Mouse (Mus musculus): ENCODE measurements around the gene Nemf.
A peak's percentile ranks its signal among the peaks of the same experiment; 100 is the strongest.

Nemf gene

DNA sequence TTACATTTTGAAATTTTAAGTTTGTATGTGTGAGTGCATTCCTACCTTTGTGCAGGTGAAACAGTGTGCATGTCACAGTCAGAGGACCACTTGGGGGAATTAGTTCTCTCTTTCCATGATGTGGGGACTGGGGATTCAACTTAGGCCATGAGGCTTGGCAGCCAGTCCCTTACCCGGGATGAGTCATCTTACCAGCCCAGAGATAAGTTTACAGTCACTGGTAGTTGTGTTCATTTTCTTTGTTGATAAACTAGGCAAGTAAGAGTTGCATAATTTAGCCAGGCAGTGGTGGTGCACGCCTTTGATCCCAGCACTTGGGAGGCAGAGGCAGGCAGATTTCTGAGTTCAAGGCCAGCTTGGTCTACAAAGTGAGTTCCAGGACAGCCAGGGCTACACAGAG, 52.9 kb downstream of the Nemf start:
- no peak for DNase-seq (ENCODE audit: low read depth, low spot score)

GRCm38 (mm10) chr12:69302171-69302570, 54.8 kb downstream of the Nemf start:
- no peak for DNase-seq (ENCODE audit: low read depth, low spot score)

GRCm38 (mm10) chr12:69300391-69300790, 56.6 kb downstream of the Nemf start:
- DNase-seq (ENCODE audit: low read depth, low spot score): no peak

- DNase-seq (ENCODE audit: low read depth, low spot score): no peak
These were observed 57.1 kb downstream of the Nemf start for GRCm38 (mm10) chr12:69299831-69300230.

GRCm38 (mm10) chr12:69299231-69299630, 57.7 kb downstream of the Nemf start:
- DNase-seq (ENCODE audit: low read depth, low spot score): no peak

GRCm38 (mm10) chr12:69298281-69298680, 58.7 kb downstream of the Nemf start:
- no peak for DNase-seq (ENCODE audit: low read depth, low spot score)

DNA sequence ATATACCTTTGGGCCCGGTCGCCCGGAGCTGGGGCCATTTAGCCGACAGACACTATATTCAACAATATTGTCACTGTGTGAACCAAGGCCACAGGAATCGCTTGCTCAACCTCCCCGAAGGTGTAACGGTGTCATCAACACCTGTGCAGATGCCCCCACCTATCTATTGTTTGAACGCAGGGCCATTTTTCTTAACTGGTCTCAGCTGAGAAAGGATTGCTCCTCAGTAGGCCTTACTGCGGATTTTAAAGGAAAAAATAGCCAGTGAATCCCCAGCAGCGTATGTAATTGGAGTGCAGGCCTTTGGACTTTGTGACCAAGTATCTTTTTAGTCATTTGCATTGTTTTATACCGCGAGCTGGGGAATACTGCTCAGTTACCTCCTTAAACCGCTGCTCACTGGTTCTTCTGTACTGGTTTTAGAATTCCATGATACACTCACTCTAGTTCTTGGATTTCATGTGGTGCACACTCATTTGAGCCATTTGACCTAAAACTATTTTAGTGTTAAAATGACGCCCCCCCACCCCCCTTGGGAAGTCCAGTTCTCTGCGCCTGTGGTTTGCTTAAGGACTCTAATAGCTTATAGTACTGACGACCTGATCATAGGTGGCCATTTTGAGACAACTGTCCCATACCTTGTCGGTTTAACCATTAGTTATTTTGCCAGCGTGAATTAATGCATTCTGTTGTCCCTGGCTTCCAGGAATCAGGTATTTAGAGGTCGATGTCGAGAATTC, 59.4 kb downstream of the Nemf start:
- no peak for DNase-seq (ENCODE audit: low read depth, low spot score)

GRCm38 (mm10) chr12:69296511-69297410, 60.2 kb downstream of the Nemf start, which contains the start of gene Klhdc2:
Gene Klhdc2, plus strand, starts transcription at chr12:69296681.
- peak; percentile 92 for DNase-seq (ENCODE audit: low read depth, low spot score)

GRCm38 (mm10) chr12:69295651-69296050, 61.3 kb downstream of the Nemf start:
- DNase-seq (ENCODE audit: low read depth, low spot score): peak; percentile 27

DNA sequence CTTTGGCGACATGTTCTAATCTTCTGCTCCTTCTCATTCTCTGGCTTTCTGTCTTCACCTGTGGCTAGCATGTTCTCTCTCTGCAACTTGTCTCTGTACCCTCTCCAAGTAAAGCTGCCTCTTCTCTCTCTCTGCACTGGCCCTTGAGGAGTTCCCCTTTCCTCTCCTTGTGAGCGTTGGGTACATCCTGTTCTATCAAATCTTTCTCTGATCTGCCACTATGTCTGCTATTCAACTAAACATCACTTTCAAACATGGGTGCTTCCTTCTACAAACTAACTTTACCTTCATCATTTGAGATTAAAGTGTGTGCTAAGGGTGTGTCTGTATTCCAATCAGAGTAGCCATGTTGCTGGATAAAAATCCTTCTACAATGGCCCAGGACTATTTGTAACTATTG, 62.0 kb downstream of the Nemf start:
- no peak for DNase-seq (ENCODE audit: low read depth, low spot score)

GRCm38 (mm10) chr12:69293815-69294214, 63.1 kb downstream of the Nemf start:
- no peak for DNase-seq (ENCODE audit: low read depth, low spot score)

GRCm38 (mm10) chr12:69292401-69292800, 64.6 kb downstream of the Nemf start:
- no peak for DNase-seq (ENCODE audit: low read depth, low spot score)

DNA sequence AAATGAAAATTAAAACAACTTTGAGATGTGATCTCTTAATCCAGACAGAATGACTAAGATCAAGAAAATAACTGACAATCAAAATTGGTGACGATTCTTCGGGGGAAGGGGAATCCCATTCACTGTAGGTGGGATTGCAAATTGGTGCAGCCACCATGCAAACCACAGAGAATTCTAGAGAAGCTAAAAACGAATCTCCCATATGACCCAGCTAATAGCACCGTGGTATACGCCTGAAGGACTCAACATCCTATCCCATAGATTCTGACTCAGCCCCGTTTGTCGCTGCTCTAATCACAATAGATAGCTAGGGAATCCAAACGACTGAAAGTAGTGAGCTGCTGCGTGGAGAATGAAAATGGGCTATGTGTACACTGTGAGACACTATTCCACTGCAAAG, 68.3 kb downstream of the Nemf start:
- DNase-seq (ENCODE audit: low read depth, low spot score): no peak

DNA sequence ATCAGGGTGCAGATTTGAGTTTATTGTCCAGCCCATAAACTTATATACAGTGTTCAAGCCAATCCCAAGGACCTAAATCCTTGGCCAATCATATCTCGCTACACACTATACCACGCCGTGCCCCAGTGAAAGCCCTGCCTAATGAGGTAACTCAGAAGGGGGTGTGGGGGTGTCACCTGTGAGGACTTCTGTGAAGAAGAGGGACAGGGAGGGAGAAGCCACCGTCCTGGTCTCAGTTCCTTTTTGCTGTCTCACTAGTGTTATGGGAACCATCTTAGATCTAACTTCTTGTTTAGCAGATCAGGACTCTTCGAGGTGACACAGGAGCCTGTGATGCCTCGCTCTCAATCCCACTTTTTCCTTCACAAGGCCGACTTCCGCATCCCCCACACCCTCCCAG, 69.4 kb downstream of the Nemf start:
- peak; percentile 65 for DNase-seq (ENCODE audit: low read depth, low spot score)

DNA sequence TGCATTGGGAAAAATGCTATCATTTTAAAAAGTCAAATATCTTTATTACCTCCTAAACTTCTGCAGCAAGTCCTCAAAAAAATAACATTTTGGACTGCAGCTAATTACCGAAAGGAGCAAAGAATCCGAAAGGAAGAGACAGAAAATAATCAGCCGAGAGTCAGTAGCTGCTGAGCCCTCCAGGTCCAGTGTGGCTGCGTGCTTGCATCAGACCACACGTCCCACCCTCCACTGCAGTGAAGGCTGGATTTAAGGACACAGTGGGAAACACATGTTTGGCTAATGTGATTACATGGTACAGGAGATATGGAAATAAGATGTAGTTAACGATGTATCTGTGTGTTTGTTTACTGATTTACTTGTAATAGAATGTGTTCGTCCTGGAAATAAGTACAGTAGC, 73.8 kb downstream of the Nemf start:
- DNase-seq (ENCODE audit: low read depth, low spot score): no peak

DNA sequence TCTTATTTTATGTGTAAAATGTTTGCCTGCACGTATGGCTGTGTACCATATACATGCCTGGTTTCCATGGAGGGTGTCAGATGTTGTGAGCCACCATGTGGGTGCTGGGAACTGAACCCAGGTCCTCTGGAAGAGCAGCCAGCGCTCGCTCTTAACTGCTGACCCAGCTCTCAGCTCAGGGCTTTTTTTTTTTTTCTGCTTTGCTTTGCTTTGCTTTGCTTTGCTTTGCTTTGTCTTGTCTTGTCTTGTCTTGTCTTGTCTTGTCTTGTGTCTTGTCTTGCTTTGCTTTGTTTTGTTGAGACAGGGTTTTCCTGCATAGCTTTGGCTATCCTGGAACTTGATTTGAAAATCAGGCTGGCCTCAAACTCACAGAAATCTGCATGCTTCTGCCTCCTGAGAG, 76.0 kb downstream of the Nemf start:
- no peak for DNase-seq (ENCODE audit: low read depth, low spot score)

DNA sequence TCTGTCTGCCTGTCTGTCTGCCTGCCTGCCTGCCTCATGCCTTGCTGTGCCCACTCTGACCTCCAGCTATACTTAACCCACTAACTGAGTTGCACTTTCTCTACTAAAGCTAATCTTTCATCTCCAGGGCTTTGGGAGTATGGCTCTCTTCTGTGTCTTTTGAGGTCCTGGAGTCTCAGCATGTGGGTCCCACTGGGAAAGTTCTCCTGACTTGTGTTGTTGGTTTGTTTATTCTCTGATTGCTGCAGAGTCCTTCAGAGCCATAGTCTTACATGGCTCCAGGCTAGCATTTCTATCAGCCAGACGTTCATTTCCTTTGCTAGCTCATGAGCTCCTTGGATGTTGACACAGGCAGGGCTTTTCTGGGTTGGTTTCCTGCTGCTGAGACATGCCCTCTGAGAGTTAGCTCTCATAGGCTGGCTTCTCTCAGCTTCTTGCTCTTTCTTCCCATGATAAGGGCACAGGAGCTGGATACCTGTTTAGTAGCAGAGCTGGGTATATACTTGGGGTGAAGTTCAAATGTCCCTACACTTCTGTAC, 77.0 kb downstream of the Nemf start:
- no peak for DNase-seq (ENCODE audit: low read depth, low spot score)

DNA sequence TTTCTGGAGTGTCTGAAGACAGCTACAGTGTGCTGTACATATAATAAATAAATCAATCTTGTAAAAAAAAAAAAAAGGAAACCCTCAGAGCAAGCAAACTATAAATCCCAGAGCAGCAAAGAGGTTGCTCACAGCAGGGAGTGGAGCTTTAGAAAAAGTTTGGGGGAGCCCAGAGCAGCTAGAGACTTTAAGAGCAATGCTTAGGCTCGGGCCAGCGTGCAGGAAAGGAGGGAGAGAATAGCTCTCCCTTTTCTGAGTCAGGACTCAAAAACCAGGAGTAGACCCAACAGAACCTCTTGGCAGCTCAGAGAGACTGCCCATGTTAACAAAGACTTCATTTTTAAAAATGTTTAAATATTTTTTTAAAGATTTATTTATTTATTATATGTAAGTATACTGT, 88.0 kb downstream of the Nemf start:
- DNase-seq (ENCODE audit: low read depth, low spot score): no peak

DNA sequence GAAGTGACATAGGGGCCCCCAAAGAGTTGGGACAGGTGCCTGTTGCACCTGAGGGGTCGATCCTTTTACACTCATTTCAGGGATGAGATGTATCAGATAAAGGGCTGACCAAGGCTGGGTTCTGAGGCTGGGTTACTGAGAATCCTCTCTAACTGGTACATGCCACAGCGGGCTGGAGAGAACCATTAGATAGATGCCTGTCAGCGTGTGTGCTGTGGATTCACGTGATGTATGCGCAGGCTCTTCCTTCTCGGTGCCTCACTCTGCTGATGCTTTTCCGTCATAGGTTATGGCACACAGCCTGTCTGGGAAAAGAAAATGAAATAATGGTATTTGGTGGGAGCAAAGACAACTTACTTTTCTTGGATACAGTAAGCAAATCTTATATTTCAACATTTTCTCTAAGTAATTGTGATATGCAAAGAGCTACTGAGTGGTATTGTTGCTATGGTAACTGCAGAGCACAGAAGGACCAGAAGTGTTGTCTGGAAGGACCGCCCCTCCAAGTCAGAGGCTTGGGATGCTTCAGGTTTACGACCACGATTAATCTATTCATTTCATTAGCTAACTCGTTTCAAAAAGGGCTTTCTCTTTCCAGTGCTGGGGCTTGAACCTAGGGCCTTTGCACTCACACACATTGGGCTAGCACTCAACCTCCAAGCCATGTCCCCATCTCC, 88.9 kb downstream of the Nemf start:
- no peak for DNase-seq (ENCODE audit: low read depth, low spot score)

DNA sequence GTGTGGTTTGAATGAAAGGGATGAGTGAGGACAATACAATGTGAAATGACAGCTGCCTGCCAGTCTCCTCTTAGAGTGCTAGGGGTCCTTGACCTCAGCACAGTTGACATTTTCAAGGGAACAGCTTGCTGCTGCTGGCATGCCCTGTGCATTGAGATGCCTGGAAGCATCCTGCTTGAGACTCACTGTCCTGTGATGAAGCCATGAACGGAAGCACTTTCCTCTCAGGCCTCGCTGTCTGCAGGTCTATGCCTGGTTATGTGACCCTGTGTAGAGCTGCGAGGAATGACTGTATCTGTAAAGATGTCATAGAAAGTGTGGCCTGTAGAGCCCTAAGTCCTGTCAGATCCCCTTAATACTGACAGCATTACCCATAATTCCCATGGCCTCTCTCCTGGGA, 91.9 kb downstream of the Nemf start:
- DNase-seq (ENCODE audit: low read depth, low spot score): no peak

DNA sequence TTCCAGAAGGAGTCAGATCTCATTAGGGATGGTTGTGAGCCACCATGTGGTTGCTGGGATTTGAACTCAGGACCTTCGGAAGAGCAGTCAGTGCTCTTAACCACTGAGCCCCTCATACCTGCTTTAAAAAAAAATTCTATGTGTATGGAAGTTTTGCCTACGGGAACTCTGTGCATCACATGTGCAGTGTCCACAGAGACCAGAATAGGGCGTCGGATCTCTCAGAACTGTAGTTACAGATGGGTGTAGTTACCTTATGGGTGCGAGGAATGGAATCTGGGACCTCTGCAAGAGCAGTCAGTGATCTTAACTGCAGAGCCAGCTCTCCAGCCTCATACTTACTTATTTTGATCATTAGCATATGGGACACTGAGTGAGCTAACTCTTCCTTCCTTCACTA, 94.7 kb downstream of the Nemf start:
- DNase-seq (ENCODE audit: low read depth, low spot score): no peak

Measured in A20 (cell line).